Mouse (Mus musculus) midbrain, embryonic 12.5 days (tissue): Measurements from ENCODE around the gene Hs6st1. TPM values are rescaled to one million over a fixed set of nuclear protein-coding genes. Genes with fewer than 3 reads are reported as not detected.

Experiments used
- ATAC-seq: fragments of 200-750 bp; cut with Nextera tagmentation; 2 replicates; pipeline ENCODE4 v1.8.0; 2017; ENCODE audit warnings: low read depth, moderate TSS enrichment, moderate library complexity; ENCODE audit not compliant: low FRiP score
- H3K27ac ChIP-seq: fragments of 300-500 bp; sonication (generic); replicated peaks from 2 replicates; pipeline ENCODE4 v1.5.1; 2016; ENCODE audit warnings: mild to moderate bottlenecking
- H3K27me3 ChIP-seq: fragments of 300-500 bp; sonication (generic); 2 replicates; pipeline ENCODE4 v1.6.1; 2016; ENCODE audit warnings: mild to moderate bottlenecking
- H3K36me3 ChIP-seq: fragments of 300-500 bp; sonication (generic); 2 replicates; pipeline ENCODE4 v1.6.1; 2016
- H3K4me1 ChIP-seq: fragments of 300-500 bp; sonication (generic); 2 replicates; pipeline ENCODE4 v1.6.1; 2016
- H3K4me2 ChIP-seq: fragments of 300-500 bp; sonication (generic); replicated peaks from 2 replicates; pipeline ENCODE4 v1.6.1; 2016; ENCODE audit warnings: mild to moderate bottlenecking, moderate library complexity
- H3K4me3 ChIP-seq: fragments of 300-500 bp; sonication (generic); 2 replicates; pipeline ENCODE4 v1.5.1; 2016; ENCODE audit warnings: mild to moderate bottlenecking
- H3K9ac ChIP-seq: fragments of 300-500 bp; sonication (generic); replicated peaks from 2 replicates; pipeline ENCODE4 v1.6.1; 2016; ENCODE audit warnings: mild to moderate bottlenecking, moderate library complexity
- H3K9me3 ChIP-seq: fragments of 300-500 bp; sonication (generic); 2 replicates; pipeline ENCODE4 v1.6.1; 2016; ENCODE audit warnings: mild to moderate bottlenecking
- WGBS: fragments of 180-500 bp; shearing (Covaris S2); methylation state at CpG from one replicate; pipeline ENCODE4 v1.1.7; 2016; 5-methylcytosine and 5-hydroxymethylcytosine counted together
- polyA plus RNA-seq: library from polyadenylated mRNA; unstranded; fragments of >200 nt; fragmentation: Nextera tagmentation; extraction: Ambion mirVana; gene quantifications from 2 replicates; pipeline ENCODE4 v1.2.1, GENCODE M21; 2016

Gene Hs6st1
- polyA plus RNA-seq, 1 experiment from 2014 or later: 10.8 TPM

DNA sequence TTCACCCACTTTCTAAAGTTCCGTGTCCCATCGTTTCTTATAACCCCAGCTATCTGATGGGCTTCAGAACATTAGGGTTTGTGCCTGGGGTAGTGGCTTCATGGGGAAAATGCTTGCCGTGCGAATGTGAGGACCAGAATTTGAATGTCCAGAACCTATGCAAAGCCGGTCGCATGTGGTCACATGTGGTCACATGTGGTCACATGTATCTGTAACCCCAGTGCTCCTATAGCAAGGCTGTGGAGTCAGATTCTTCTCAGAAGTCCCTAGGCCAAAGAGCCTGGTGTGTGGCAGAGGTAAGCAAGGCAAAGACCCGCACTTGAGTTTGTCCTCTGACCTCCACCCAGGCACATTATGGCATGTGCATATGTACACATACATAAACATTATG, 13.2 kb upstream of the Hs6st1 start:
- Histone ChIP-seq H3K9me3 (no peaks in the 10 kb centered on the region), H3K4me2 (no peak overlapping the region), H3K4me1 (peaks cover 4% of the 10 kb centered on the region), H3K27me3 (no peaks in the 10 kb centered on the region), H3K4me3 (no peak overlapping the region), H3K27ac (no peak overlapping the region), H3K9ac (no peak overlapping the region), H3K36me3 (no peaks in the 10 kb centered on the region)
- 92% methylated on average over 7 of the region's 7 CpGs for WGBS
- no peak for ATAC-seq

DNA sequence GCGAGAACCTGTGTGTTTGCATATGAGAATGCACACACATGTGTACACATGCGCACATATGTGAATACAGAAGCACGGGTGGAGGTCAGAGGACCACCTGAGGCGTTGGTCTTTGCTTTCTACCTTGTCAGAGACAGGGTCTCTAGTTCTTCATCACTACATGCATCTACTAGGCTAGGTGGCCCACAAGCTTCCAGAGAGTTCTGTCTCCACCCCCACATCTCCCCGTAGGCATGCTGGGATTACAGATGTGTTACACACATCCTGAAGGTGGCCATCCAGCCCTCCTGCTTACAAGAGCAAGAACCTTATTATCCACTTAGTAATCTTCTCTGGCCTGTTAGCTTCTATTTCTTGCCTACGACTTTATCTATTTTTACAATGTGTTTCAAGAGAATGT, 8.8 kb upstream of the Hs6st1 start:
- H3K36me3 ChIP-seq: no peaks in the 10 kb centered on the region
- peaks cover 30% of the 10 kb centered on the region for H3K4me1 ChIP-seq
- H3K27me3 ChIP-seq: no peaks in the 10 kb centered on the region
- 88% methylated on average over 6 of the region's 6 CpGs for WGBS
- no peak overlapping the region for H3K9ac ChIP-seq
- H3K9me3 ChIP-seq: no peaks in the 10 kb centered on the region
- no peak overlapping the region for H3K4me2 ChIP-seq
- H3K4me3 ChIP-seq: no peak overlapping the region
- ATAC-seq: no peak
- no peak overlapping the region; the same call in 1 of the 2 replicates for H3K27ac ChIP-seq

GRCm38 (mm10) chr1:36059959-36060953, 7.9 kb upstream of the Hs6st1 start:
- Histone ChIP-seq H3K27ac (peak overlapping the region; percentile 61), H3K4me2 (no peak overlapping the region), H3K27me3 (no peaks in the 10 kb centered on the region), H3K4me1 (peaks cover 39% of the 10 kb centered on the region), H3K9ac (no peak overlapping the region), H3K4me3 (no peak overlapping the region), H3K9me3 (no peaks in the 10 kb centered on the region), H3K36me3 (no peaks in the 10 kb centered on the region)
- no peak for ATAC-seq
- 24% methylated on average over 13 of the region's 13 CpGs for WGBS

GRCm38 (mm10) chr1:36061211-36061915, 6.8 kb upstream of the Hs6st1 start:
- Histone ChIP-seq H3K4me3 (no peak overlapping the region), H3K9me3 (no peaks in the 10 kb centered on the region), H3K4me2 (no peak overlapping the region), H3K27me3 (peaks cover 8% of the 10 kb centered on the region), H3K4me1 (peaks cover 46% of the 10 kb centered on the region), H3K27ac (no peak overlapping the region), H3K36me3 (no peaks in the 10 kb centered on the region), H3K9ac (no peak overlapping the region)
- no peak for ATAC-seq
- WGBS: 74% methylated on average over 11 of the region's 11 CpGs

DNA sequence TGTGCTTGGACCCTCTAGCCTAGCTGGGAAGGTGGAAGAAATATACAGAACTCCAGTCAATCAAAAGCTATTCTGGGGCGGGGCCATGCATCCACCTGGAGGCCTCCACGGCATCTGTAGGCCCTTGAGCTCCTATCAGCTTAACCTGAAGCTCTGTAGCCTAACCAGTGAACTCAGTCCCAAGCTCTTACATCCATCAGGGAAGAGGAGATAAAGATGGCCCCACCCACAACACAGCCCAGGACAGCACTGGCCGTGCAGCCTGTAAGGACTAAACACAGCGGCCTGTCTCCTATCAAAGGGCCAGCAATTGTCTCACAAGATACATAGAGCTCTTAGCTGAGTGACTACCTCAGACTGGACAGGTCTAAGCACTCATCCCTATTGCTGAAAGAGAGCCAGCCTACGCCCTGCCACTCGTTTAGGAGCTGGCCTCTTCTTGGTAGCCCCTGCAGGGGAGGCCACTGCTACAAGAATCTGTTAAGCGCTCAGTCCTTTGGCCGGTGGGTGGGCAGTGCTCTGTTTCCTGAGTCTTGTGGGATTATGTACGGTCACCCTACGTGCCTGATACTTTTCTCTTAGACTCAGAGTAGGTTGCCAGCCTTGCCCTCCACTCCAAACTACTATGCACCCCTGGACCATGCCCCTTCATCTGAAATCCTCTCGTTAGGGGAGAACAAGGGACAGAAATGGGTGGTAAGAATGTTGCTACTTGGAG, 6.0 kb upstream of the Hs6st1 start:
- Histone ChIP-seq H3K9ac (no peak overlapping the region), H3K4me1 (peaks cover 46% of the 10 kb centered on the region), H3K27ac (no peak overlapping the region), H3K36me3 (no peaks in the 10 kb centered on the region), H3K4me3 (no peak overlapping the region), H3K4me2 (no peak overlapping the region), H3K9me3 (no peaks in the 10 kb centered on the region), H3K27me3 (peaks cover 17% of the 10 kb centered on the region)
- ATAC-seq: no peak
- WGBS: 74% methylated on average over 11 of the region's 11 CpGs

DNA sequence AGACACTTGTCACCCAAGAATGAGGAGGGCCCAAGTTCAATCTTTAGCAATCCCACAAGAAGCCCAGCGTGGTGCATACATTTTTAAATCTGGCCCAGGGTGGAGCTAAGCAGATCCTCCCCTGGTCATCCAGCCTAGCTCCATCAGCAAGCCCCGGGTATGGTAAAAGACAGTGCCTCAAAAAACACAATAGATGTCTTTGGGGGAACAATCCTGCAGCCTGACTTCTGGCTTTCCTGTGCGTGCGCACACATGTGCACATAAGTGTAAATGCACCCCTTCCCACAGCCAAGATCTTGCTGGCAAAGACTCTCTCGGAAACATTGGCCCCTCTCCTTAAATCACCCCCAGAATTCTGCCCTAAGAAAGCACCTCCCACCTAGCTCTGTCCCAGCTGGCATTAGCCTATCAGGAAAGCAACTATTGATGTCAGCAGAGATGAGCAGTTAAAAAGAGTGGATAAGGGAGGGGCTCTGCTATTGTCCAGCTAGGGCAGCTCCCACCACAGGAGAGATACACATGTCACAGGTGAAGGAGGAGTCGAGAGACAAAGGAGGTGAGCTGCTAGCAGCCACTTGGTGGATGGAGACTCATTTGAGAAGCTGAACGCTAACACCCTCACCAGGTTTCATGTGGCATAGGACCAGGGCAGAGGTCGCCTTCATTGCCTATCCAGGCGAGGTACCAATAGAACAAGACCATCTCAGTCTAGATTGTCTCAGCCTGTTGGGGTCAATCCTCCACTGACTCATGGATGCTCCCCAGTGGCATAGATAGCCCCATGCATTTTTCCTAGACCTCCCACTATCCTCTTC, 5.2 kb upstream of the Hs6st1 start:
- 70% methylated on average over 9 of the region's 9 CpGs for WGBS
- Histone ChIP-seq H3K27me3 (peaks cover 18% of the 10 kb centered on the region), H3K9ac (no peak overlapping the region), H3K4me3 (no peak overlapping the region), H3K27ac (0 out of 2 replicates have a peak overlapping the region, but pooled peaks have one; percentile 68), H3K4me1 (peaks cover 51% of the 10 kb centered on the region), H3K4me2 (no peak overlapping the region), H3K9me3 (no peaks in the 10 kb centered on the region), H3K36me3 (no peaks in the 10 kb centered on the region)
- no peak for ATAC-seq

- Histone ChIP-seq H3K4me1 (peaks cover 51% of the 10 kb centered on the region), H3K9ac (no peak overlapping the region), H3K9me3 (no peaks in the 10 kb centered on the region), H3K4me2 (no peak overlapping the region), H3K27me3 (peaks cover 18% of the 10 kb centered on the region), H3K36me3 (no peaks in the 10 kb centered on the region), H3K27ac (0 out of 2 replicates have a peak overlapping the region, but pooled peaks have one; percentile 68), H3K4me3 (no peak overlapping the region)
- 68% methylated on average over 2 of the region's 2 CpGs for WGBS
- ATAC-seq: no peak
Measured at GRCm38 (mm10) chr1:36063641-36063955, 4.6 kb upstream of the Hs6st1 start.

GRCm38 (mm10) chr1:36064223-36064622, 4.0 kb upstream of the Hs6st1 start:
- H3K4me1 ChIP-seq: peaks cover 54% of the 10 kb centered on the region
- H3K36me3 ChIP-seq: no peaks in the 10 kb centered on the region
- peak overlapping the region; percentile 47 for H3K4me2 ChIP-seq
- no peak overlapping the region for H3K9ac ChIP-seq
- H3K27me3 ChIP-seq: peaks cover 18% of the 10 kb centered on the region
- 25% methylated on average over 4 of the region's 4 CpGs for WGBS
- no peak overlapping the region for H3K4me3 ChIP-seq
- peak overlapping the region; percentile 68 for H3K27ac ChIP-seq
- H3K9me3 ChIP-seq: no peaks in the 10 kb centered on the region
- no peak for ATAC-seq

DNA sequence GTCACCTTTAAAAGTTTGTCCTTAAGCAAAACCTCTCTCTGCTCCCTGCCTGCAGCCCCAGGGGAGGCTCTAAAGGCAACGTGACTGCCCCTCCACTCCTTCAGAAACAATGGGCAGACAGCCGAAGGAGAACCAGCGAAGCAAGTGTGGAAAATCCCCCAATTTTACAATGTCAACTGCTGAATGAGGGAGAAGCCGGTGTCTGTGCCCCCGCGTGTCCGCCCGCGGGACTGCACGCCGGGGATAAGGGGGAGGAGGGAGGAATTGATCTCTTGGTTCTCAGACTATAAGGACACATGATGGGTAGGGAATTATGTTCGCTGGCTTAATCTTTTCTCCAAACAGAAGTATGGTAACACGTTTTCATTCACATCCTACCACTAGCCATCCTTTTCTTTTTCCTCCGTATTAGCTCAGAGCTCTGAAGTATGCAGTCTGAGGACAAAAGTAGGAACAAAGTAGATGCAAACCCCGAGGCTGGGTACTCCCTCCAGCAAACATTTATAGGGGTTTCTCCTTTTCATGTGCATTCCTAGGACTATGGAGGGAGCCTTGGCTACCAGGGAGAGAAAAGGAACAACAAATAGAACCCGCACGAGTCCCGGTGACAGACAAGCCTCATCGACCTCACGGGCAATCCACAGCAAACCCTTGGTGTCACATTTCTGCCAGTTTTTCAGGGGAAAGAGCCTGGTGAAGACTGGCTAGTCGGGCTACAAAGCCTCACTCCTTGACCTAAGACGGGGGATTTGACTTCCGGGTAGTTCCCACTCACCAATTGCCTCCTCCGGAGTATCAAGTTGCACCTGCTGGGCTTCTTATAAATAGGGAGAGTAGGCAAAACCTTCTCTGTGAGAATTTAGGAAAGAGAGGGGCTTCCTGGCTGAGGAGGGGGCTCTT, 3.1 kb upstream of the Hs6st1 start:
- Histone ChIP-seq H3K4me1 (peaks cover 58% of the 10 kb centered on the region), H3K9me3 (no peaks in the 10 kb centered on the region), H3K9ac (peak overlapping the region; percentile 37), H3K36me3 (no peaks in the 10 kb centered on the region), H3K4me3 (peak overlapping the region; percentile 20), H3K4me2 (peak overlapping the region; percentile 47), H3K27me3 (peaks cover 18% of the 10 kb centered on the region), H3K27ac (peak overlapping the region; percentile 68)
- under 1% methylated on average over 24 of the region's 24 CpGs for WGBS
- peak; percentile 55 for ATAC-seq

DNA sequence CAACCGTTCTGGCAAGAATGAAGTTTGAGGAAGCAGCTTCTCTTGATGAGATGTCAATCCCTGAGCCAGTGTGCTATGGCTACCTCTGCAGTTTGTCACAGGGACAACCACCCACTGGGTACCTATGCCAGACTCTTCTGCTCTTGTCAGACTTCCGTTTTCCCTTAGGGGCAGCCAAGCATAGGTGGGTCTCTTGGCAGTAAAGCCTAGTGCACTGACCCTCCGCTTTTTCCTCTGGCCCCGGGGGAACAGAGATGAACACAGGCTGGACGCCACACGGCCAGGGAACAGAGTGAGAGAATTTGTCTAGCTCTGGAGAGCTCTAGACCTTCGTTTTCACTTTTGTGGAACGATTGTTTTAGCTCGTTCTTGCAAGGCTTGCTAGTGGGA, 2.4 kb upstream of the Hs6st1 start:
- no peak overlapping the region for H3K4me3 ChIP-seq
- H3K9ac ChIP-seq: no peak overlapping the region; the same call in 1 of the 2 replicates
- H3K4me1 ChIP-seq: peaks cover 58% of the 10 kb centered on the region
- peak overlapping the region; percentile 47 for H3K4me2 ChIP-seq
- H3K36me3 ChIP-seq: no peaks in the 10 kb centered on the region
- peaks cover 18% of the 10 kb centered on the region for H3K27me3 ChIP-seq
- no peak for ATAC-seq
- H3K27ac ChIP-seq: peak overlapping the region; percentile 68; the same call in 1 of the 2 replicates
- 63% methylated on average over 9 of the region's 9 CpGs for WGBS
- no peaks in the 10 kb centered on the region for H3K9me3 ChIP-seq
